Mouse (Mus musculus) forebrain, embryonic 13.5 days (tissue): ENCODE data around the gene Prrx2. TPM values are rescaled to one million over a fixed set of nuclear protein-coding genes. Genes with fewer than 3 reads are reported as not detected.

Experiments
- ATAC-seq: fragments of 200-750 bp; cut with Nextera tagmentation; 2 replicates; pipeline ENCODE4 v1.8.0; 2017
- H3K27ac ChIP-seq: fragments of 300-500 bp; sonication (generic); 2 replicates; pipeline ENCODE4 v1.5.1; 2015; ENCODE audit warnings: inconsistent platforms, mild to moderate bottlenecking, moderate library complexity
- H3K27me3 ChIP-seq: fragments of 300-500 bp; sonication (generic); 2 replicates; pipeline ENCODE4 v1.6.1; 2015; ENCODE audit warnings: mild to moderate bottlenecking, inconsistent platforms
- H3K36me3 ChIP-seq: fragments of 300-500 bp; sonication (generic); 2 replicates; pipeline ENCODE4 v1.6.1; 2015; ENCODE audit warnings: mild to moderate bottlenecking, inconsistent platforms; ENCODE audit not compliant: poor library complexity, severe bottlenecking
- H3K4me1 ChIP-seq: fragments of 300-500 bp; sonication (generic); 2 replicates; pipeline ENCODE4 v1.6.1; 2015; ENCODE audit warnings: inconsistent platforms
- H3K4me2 ChIP-seq: fragments of 300-500 bp; sonication (generic); 2 replicates; pipeline ENCODE4 v1.6.1; 2015; ENCODE audit warnings: inconsistent platforms, mild to moderate bottlenecking, moderate library complexity
- H3K4me3 ChIP-seq: fragments of 300-500 bp; sonication (generic); 2 replicates; pipeline ENCODE4 v1.5.1; 2015; ENCODE audit warnings: mild to moderate bottlenecking, inconsistent platforms
- H3K9ac ChIP-seq: fragments of 300-500 bp; sonication (generic); 2 replicates; pipeline ENCODE4 v1.6.1; 2015; ENCODE audit warnings: mild to moderate bottlenecking, inconsistent platforms
- H3K9me3 ChIP-seq: fragments of 300-500 bp; sonication (generic); replicated peaks from 2 replicates; pipeline ENCODE4 v1.6.1; 2016; ENCODE audit warnings: inconsistent platforms
- WGBS: fragments of 180-500 bp; shearing (Covaris S2); methylation state at CpG from one replicate; pipeline ENCODE4 v1.1.7; 2015; 5-methylcytosine and 5-hydroxymethylcytosine counted together
- polyA plus RNA-seq: library from polyadenylated mRNA; unstranded; fragments of >200 nt; fragmentation: Nextera tagmentation; extraction: Ambion mirVana; gene quantifications from 2 replicates; pipeline ENCODE4 v1.2.1, GENCODE M21; 2015

The Prrx2 gene
- polyA plus RNA-seq, 1 experiment from 2014 or later, result 1.8 TPM

- H3K4me3 ChIP-seq, result no peak overlapping the region
- H3K4me1 ChIP-seq, result peaks cover 35% of the 10 kb centered on the region
- WGBS, result 50% methylated on average over 11 of the region's 11 CpGs
- no peak overlapping the region for H3K9ac ChIP-seq
- H3K9me3 ChIP-seq, result no peaks in the 10 kb centered on the region
- no peaks in the 10 kb centered on the region for H3K36me3 ChIP-seq
- no peak for ATAC-seq
- H3K4me2 ChIP-seq, result no peak overlapping the region
- H3K27ac ChIP-seq, result no peak overlapping the region
- no peaks in the 10 kb centered on the region for H3K27me3 ChIP-seq
These were observed 41.1 kb downstream of the Prrx2 start for GRCm38 (mm10) chr2:30875621-30876432.

GRCm38 (mm10) chr2:30879481-30879880 lies 44.7 kb downstream of the Prrx2 start:
- no peak overlapping the region for H3K27ac ChIP-seq
- peaks cover 19% of the 10 kb centered on the region for H3K4me1 ChIP-seq
- H3K4me3 ChIP-seq, result no peak overlapping the region
- no peak overlapping the region for H3K4me2 ChIP-seq
- H3K9me3 ChIP-seq, result no peaks in the 10 kb centered on the region
- ATAC-seq, result no peak
- WGBS, result 94% methylated on average over 15 of the region's 15 CpGs
- H3K36me3 ChIP-seq, result no peaks in the 10 kb centered on the region
- no peaks in the 10 kb centered on the region for H3K27me3 ChIP-seq
- no peak overlapping the region for H3K9ac ChIP-seq

- Histone ChIP-seq H3K27ac (no peak overlapping the region), H3K36me3 (no peaks in the 10 kb centered on the region), H3K4me2 (no peak overlapping the region), H3K9ac (no peak overlapping the region), H3K4me3 (no peak overlapping the region), H3K27me3 (no peaks in the 10 kb centered on the region), H3K9me3 (no peaks in the 10 kb centered on the region), H3K4me1 (peaks cover 10% of the 10 kb centered on the region; the same call in 1 of the 2 replicates)
- WGBS, result 76% methylated on average over 7 of the region's 7 CpGs
- ATAC-seq, result no peak
These were observed 46.4 kb downstream of the Prrx2 start for GRCm38 (mm10) chr2:30881215-30881614.

- H3K27me3 ChIP-seq, result no peaks in the 10 kb centered on the region
- 89% methylated on average over 4 of the region's 4 CpGs for WGBS
- no peak overlapping the region for H3K4me3 ChIP-seq
- ATAC-seq, result no peak
- H3K27ac ChIP-seq, result no peak overlapping the region
- no peak overlapping the region for H3K9ac ChIP-seq
- no peak overlapping the region for H3K4me2 ChIP-seq
- no peaks in the 10 kb centered on the region for H3K36me3 ChIP-seq
- H3K4me1 ChIP-seq, result 0 out of 2 replicates have a peak, but pooled peaks cover 8% of the 10 kb centered on the region
- H3K9me3 ChIP-seq, result no peaks in the 10 kb centered on the region
These were observed 50.1 kb downstream of the Prrx2 start for GRCm38 (mm10) chr2:30884852-30885373.

DNA sequence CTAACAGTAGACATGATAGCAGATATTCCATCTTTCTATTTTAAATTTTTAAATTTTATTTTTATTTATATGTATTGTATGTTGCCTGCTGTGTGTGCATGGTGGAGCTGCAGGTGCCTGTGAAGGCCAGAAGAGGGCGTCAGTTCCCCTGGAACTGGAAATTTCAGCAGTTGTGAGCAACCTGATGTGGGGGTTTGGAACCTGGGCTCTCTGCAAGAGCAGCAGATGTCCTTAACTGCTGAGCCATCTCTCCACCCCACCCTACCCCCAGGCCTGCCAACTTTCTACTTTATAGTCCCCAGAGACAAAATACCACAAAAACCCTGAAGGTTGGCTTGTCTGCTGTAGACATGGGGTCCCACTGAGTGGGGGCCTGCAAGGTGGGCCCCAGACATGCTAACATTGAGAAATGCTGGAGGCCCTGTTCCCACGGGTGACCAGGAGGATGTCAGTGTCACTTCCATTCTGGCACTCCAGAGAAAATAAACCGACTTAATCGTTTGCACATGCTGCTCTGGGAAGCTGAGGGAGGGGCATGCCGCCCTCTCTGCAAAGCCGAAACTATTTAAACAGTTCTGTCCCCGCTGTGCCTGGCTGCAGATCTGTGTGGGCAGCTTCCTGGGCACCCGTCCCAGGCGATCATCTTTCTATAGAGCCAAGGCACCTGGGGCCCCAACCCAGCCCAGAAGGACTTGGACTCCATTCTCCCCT lies 50.8 kb downstream of the Prrx2 start:
- Histone ChIP-seq H3K27ac (peak overlapping the region; percentile 25), H3K4me2 (peak overlapping the region; percentile 14; the same call in 1 of the 2 replicates), H3K36me3 (no peaks in the 10 kb centered on the region), H3K27me3 (no peaks in the 10 kb centered on the region), H3K4me1 (0 out of 2 replicates have a peak, but pooled peaks cover 8% of the 10 kb centered on the region), H3K9ac (no peak overlapping the region), H3K9me3 (no peaks in the 10 kb centered on the region), H3K4me3 (no peak overlapping the region)
- no peak for ATAC-seq
- 54% methylated on average over 9 of the region's 9 CpGs for WGBS

- no peak overlapping the region for H3K9ac ChIP-seq
- no peak for ATAC-seq
These were observed 56.2 kb downstream of the Prrx2 start for GRCm38 (mm10) chr2:30891002-30891401.

GRCm38 (mm10) chr2:30893399-30893798 lies 58.6 kb downstream of the Prrx2 start:
- no peak overlapping the region for H3K4me3 ChIP-seq
- H3K4me2 ChIP-seq, result no peak overlapping the region
- no peaks in the 10 kb centered on the region for H3K9me3 ChIP-seq
- no peaks in the 10 kb centered on the region for H3K27me3 ChIP-seq
- 56% methylated on average over 6 of the region's 6 CpGs for WGBS
- no peak for ATAC-seq
- no peak overlapping the region for H3K9ac ChIP-seq
- H3K36me3 ChIP-seq, result no peaks in the 10 kb centered on the region
- H3K4me1 ChIP-seq, result peaks cover 12% of the 10 kb centered on the region; the same call in 1 of the 2 replicates
- no peak overlapping the region for H3K27ac ChIP-seq

More at GRCm38 (mm10) chr2:30891002-30891401, 56.2 kb downstream of the Prrx2 start:
- no peaks in the 10 kb centered on the region for H3K9me3 ChIP-seq
- H3K27ac ChIP-seq, result no peak overlapping the region
- no peaks in the 10 kb centered on the region for H3K27me3 ChIP-seq
- H3K36me3 ChIP-seq, result no peaks in the 10 kb centered on the region
- no peak overlapping the region for H3K4me3 ChIP-seq
- 0% methylated on average over 3 of the region's 3 CpGs for WGBS
- no peak overlapping the region for H3K4me2 ChIP-seq
- H3K4me1 ChIP-seq, result 0 out of 2 replicates have a peak, but pooled peaks cover 4% of the 10 kb centered on the region

GRCm38 (mm10) chr2:30893946-30894345 lies 59.2 kb downstream of the Prrx2 start:
- H3K9ac ChIP-seq, result no peak overlapping the region
- H3K4me2 ChIP-seq, result no peak overlapping the region
- no peaks in the 10 kb centered on the region for H3K36me3 ChIP-seq
- no peak overlapping the region for H3K27ac ChIP-seq
- peaks cover 12% of the 10 kb centered on the region; the same call in 1 of the 2 replicates for H3K4me1 ChIP-seq
- no peaks in the 10 kb centered on the region for H3K27me3 ChIP-seq
- no peaks in the 10 kb centered on the region for H3K9me3 ChIP-seq
- WGBS, result 89% methylated on average over 7 of the region's 7 CpGs
- no peak overlapping the region for H3K4me3 ChIP-seq
- no peak for ATAC-seq

DNA sequence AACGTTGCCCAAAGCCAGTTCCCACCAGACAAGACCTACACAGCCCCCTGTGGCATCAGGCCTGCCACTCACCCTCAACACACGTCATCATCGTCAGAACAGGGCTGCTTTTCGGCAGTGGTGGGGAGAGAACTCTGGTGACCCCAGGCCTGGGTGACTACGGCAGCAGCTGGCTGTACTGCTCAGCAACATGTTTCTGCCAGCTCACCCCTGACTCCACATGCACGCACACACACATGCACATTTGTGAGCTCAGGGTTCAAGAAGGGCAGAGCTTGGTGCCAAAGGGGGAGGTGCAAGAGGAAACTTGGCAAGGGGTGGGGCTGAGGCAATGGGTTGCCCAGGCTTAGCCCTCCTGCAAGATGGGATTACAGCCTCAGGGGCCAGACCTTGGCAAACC lies 62.5 kb downstream of the Prrx2 start:
- Histone ChIP-seq H3K36me3 (no peaks in the 10 kb centered on the region), H3K4me2 (no peak overlapping the region), H3K9me3 (no peaks in the 10 kb centered on the region), H3K27me3 (0 out of 2 replicates have a peak, but pooled peaks cover 6% of the 10 kb centered on the region), H3K4me3 (no peak overlapping the region), H3K4me1 (peaks cover 9% of the 10 kb centered on the region), H3K9ac (no peak overlapping the region), H3K27ac (no peak overlapping the region)
- ATAC-seq, result no peak
- WGBS, result 48% methylated on average over 6 of the region's 6 CpGs

- Histone ChIP-seq H3K4me2 (no peak overlapping the region), H3K4me3 (no peak overlapping the region), H3K27me3 (0 out of 2 replicates have a peak, but pooled peaks cover 11% of the 10 kb centered on the region), H3K9me3 (no peaks in the 10 kb centered on the region), H3K9ac (no peak overlapping the region), H3K36me3 (no peaks in the 10 kb centered on the region), H3K4me1 (peaks cover 22% of the 10 kb centered on the region), H3K27ac (no peak overlapping the region)
- 88% methylated on average over 14 of the region's 14 CpGs for WGBS
- ATAC-seq, result no peak
These were observed 64.8 kb downstream of the Prrx2 start for GRCm38 (mm10) chr2:30899397-30900069.

DNA sequence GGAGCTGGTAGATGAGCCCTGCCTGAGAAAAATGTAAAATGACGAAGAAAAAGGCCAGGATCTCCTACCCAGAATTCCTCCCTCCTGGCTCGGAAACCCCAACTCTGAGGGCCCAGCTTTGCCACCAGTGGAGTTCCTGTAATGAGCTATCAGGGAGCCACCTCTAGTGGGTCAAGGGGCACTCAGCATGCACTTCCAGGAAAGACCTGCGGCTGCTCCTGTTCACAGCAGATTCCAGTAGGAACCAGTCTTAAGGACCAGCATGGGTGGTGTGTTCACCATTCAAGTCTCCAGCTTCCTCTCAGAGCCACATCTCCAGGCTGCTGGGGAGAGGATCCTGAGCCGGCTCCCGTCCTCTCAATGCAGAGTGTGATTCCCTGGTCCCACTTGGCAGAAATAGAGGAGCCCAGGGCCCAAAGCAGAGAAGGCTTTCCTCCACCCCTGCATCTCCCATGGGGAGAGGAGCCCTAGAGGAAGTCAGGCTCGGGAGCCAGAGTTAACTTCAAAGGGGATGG lies 66.9 kb downstream of the Prrx2 start:
- 57% methylated on average over 6 of the region's 6 CpGs for WGBS
- H3K27me3 ChIP-seq, result 0 out of 2 replicates have a peak, but pooled peaks cover 11% of the 10 kb centered on the region

More for the DNA sequence above, 66.9 kb downstream of the Prrx2 start:
- H3K36me3 ChIP-seq, result no peaks in the 10 kb centered on the region
- H3K4me2 ChIP-seq, result no peak overlapping the region
- ATAC-seq, result no peak
- no peak overlapping the region for H3K4me3 ChIP-seq
- H3K9ac ChIP-seq, result no peak overlapping the region
- H3K9me3 ChIP-seq, result no peaks in the 10 kb centered on the region
- H3K4me1 ChIP-seq, result peaks cover 22% of the 10 kb centered on the region
- no peak overlapping the region for H3K27ac ChIP-seq
